Mouse (Mus musculus): ENCODE results near the gene Ttyh2. TPM values are rescaled to one million over a fixed set of nuclear protein-coding genes. Genes with fewer than 3 reads are reported as not detected.

Gene Ttyh2
- total RNA-seq, 2 experiments from 2014 or later: 15.7 to 17.4 TPM

DNA sequence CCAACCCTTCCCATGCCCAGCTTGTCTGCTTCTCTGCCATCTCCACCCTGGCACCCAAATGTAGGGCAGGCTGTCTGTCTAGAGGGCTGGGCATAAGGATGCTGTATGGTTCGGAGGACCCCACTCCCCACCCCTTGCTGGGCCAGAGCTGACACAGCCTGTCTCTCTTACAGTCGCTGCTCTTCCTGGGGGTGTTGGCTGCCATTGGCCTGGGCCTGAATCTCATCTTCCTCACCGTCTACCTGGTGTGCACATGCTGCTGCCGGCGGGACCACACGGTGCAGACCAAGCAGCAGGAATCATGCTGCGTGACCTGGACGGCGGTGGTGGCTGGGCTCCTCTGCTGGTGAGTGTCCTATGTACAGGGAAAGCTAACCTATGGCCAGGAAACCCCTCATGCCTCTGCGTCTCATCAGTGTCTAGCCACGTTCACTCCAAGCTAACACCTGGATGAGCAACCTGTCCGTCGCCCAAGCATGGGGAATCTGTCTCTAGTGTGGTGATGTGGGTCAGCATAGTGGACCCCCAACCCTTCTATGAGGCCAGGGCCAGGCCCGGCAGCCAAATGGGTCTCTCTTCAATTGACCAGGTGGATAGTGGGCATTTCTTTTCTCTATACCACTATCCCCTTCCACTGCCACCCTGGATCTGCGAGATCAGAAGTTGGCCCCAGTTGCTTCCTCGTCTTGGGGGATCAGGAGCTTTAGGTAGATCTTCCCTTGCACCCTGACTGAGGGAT, 11.2 kb downstream of the Ttyh2 start:
- intact Hi-C loops (cut with DNase I): no loop called here
- TF ChIP-seq CTCF (IDR thresholded peaks at IDR 0.05): no peak
- Histone ChIP-seq H3K4me3 (no peak overlapping the region), H3K27ac (peak overlapping the region; percentile 91; the same call in 1 of the 2 replicates)
- DNase-seq: no peak

DNA sequence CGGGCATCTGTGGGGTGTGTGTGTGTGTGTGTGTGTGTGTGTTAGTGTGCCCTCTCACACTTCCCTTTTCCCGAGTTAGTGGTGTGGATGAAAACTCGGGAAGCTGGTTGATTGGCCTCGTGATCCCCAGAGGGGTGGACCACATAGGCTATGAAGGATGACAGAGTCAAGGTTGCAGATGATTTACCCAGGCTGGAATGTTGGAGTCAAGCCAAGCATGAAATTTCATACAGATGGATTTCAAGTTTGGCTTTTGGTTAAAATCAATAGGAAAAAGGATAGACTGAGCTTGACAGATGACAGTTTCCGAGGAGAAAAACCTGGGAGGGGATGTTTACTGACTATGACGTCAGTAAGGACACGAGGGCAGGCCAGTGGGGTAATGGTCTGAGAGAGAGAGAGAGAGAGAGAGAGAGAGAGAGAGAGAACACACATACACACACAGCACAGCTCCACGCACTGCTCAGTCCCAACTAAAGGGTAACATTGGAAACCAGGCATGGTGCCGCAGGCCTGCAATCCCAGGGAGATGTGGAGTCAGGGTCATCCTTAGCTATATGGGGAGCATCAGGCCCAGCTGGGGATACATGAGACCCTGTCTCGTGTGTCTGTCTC, 12.4 kb downstream of the Ttyh2 start:
- intact Hi-C loops (cut with DNase I): no loop called here
- DNase-seq: no peak
- peak overlapping the region; percentile 69 for H3K27ac ChIP-seq
- no peak overlapping the region for H3K4me3 ChIP-seq
- no peak for TF ChIP-seq CTCF (IDR thresholded peaks at IDR 0.05)

GRCm38 (mm10) chr11:114688729-114689128, 13.5 kb downstream of the Ttyh2 start:
- intact Hi-C loops (cut with DNase I): no loop called here
- Histone ChIP-seq H3K27ac (no peak overlapping the region), H3K4me3 (no peak overlapping the region)
- no peak for TF ChIP-seq CTCF (IDR thresholded peaks at IDR 0.05)
- DNase-seq: no peak

DNA sequence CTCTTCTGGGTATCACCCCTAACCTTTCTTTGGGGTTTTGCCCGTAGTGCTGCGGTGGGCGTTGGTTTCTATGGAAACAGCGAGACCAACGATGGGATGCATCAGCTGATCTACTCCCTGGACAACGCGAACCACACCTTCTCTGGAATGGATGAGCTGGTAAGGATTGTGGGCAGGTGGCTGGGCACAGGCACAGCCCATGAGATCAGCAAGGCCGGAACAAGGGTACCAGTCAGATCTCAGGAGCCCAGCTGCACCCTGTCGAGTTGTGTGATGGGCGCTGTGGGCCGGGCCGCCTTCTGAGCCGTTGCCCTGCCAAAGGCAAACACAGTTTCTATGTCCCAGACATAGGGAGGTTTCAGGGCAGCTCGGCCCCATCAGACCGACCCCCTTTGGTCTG, 15.0 kb downstream of the Ttyh2 start:
- no peak overlapping the region for H3K4me3 ChIP-seq
- no peak for TF ChIP-seq CTCF (IDR thresholded peaks at IDR 0.05)
- no peak for DNase-seq
- no peak overlapping the region; the same call in 1 of the 2 replicates for H3K27ac ChIP-seq
- intact Hi-C loops (cut with DNase I): loop anchor here (5.0 kb wide), 1 partner anchor 1233 kb away; no protein-coding TSS in a partner anchor

DNA sequence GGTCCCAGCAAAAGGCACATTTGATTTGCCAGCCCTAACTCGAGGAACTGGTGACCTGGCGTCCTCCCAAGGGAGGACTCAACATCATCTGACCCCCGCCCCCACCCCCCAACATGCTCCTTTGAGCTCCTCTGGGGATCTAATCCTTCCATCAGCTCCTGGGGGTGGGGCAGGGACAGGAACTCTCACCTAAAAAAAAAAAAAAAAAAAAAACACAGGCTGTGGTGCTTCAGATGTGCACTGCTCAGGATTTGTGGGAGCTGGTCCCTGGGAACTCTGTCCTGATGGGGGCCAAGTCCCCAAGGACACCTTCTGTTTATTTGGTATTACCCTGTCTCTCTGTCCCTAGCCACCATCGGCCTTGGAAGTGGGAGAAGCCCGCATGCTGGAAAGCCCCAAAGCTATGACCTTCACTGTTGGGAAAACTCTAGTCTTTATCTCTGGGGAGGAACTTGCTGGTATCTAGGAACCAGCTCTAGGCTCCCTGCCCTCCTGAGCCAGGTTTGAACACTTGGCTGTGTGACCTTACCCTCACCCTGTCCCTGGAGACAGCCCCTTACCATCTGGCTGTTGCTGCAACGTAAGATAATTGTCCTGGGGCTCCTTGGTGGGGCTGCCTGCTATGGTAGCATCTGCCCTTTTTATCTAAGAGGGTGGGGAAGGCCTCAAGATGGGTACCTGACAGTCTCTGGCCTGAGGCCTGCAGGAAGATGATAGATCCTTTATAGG, 16.4 kb downstream of the Ttyh2 start:
- no peak overlapping the region for H3K27ac ChIP-seq
- intact Hi-C loops (cut with DNase I): loop anchor here (5.0 kb wide), 1 partner anchor 1234 kb away; no protein-coding TSS in a partner anchor
- no peak for DNase-seq
- no peak for TF ChIP-seq CTCF (IDR thresholded peaks at IDR 0.05)
- H3K4me3 ChIP-seq: no peak overlapping the region

DNA sequence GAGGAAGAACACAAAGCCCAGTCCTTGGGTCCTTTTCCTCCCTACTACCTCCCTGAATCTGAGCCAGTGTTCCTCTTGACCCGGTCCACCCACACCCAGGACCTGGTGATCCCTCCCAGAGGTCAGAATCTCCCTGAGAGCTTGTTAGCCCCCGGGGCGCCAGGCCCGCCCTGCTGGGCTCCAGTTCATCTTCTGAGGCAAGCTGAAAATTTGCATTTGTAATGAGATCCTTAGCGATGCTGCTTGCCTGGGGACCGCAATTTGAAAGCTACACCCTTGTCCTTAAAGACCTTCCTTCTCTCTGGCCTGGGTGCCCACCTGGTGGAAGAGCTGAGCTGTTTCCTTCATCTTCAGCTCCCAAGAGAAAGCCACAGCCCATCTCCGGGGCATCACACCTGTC, 17.4 kb downstream of the Ttyh2 start:
- DNase-seq: peak; percentile 24
- intact Hi-C loops (cut with DNase I): loop anchor here (5.0 kb wide), 1 partner anchor 1235 kb away; no protein-coding TSS in a partner anchor
- H3K27ac ChIP-seq: no peak overlapping the region
- no peak for TF ChIP-seq CTCF (IDR thresholded peaks at IDR 0.05)
- no peak overlapping the region for H3K4me3 ChIP-seq

- TF ChIP-seq CTCF (IDR thresholded peaks at IDR 0.05): no peak
- no peak for DNase-seq
- intact Hi-C loops (cut with DNase I): loop anchor here (5.0 kb wide), 1 partner anchor 1236 kb away; no protein-coding TSS in a partner anchor
Measured at GRCm38 (mm10) chr11:114693456-114693855, 18.2 kb downstream of the Ttyh2 start.

DNA sequence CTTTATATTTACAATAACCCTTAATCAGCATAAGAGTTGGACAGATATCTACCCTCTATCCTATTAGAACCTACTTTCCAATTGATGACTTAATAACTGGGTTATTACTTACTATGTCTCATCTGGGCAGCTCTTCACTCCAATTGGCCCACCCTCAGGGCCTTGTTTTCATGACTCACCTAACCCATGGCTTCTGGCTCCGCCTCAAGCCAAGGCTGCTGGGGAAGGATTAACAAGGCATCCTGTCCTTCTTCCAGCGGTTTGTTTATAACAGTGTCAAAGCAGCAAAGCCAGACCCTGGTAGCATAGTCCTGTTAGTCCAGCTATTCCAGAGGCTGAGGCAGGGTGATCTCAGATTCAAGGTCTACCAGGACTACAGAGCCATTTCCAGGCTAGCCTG, 19.2 kb downstream of the Ttyh2 start:
- Histone ChIP-seq H3K27ac (no peak overlapping the region), H3K4me3 (no peak overlapping the region)
- TF ChIP-seq CTCF (IDR thresholded peaks at IDR 0.05): no peak
- intact Hi-C loops (cut with DNase I): loop anchor here (5.0 kb wide), 1 partner anchor 1237 kb away; no protein-coding TSS in a partner anchor
- peak; percentile 48 for DNase-seq

More at GRCm38 (mm10) chr11:114693456-114693855, 18.2 kb downstream of the Ttyh2 start:
- Histone ChIP-seq H3K4me3 (no peak overlapping the region), H3K27ac (no peak overlapping the region)

DNA sequence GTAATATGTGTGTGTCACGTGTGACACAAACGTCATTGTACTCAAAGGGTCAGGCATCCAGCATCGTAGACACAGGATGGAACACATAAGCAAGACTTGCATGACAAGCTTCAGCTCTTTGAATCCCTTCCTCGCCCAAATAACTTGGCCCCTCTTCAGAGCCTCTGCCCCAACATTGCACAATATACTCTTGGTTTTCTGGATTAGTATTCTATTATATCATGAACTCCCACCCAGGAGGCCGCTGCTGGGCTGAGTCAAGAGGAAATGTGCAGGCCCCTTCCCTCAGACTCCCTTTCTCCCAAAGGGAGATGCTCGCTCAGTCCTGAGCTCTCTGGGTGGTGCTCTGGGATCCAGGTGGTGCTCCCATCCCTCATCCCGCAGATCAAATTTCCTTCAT, 23.3 kb downstream of the Ttyh2 start:
- intact Hi-C loops (cut with DNase I): no loop called here
- TF ChIP-seq CTCF (IDR thresholded peaks at IDR 0.05): no peak
- H3K4me3 ChIP-seq: no peak overlapping the region
- peak overlapping the region; percentile 63 for H3K27ac ChIP-seq
- no peak for DNase-seq

DNA sequence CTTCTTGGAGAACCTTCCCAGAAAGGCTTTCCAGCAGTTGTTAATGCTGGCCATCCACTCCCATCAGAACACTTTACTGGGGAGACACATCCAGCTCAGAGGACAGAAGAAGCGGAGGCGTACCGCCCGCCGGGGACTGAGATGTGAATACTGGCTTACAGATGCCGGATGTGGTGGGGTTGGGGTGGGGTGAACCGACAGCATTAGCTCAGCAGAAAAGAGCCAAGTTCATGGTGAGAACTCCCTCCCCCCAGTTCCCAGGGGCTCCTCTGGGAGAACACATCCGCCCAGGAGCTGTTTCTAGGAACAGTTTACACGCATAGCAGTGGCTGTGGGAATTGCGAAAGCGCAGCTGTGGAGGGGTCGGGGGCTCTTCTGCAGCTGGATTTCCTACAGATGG, 24.3 kb downstream of the Ttyh2 start:
- intact Hi-C loops (cut with DNase I): no loop called here
- DNase-seq: peak; percentile 82
- Histone ChIP-seq H3K27ac (peak overlapping the region; percentile 63; the same call in 1 of the 2 replicates), H3K4me3 (no peak overlapping the region)
- no peak for TF ChIP-seq CTCF (IDR thresholded peaks at IDR 0.05)

DNA sequence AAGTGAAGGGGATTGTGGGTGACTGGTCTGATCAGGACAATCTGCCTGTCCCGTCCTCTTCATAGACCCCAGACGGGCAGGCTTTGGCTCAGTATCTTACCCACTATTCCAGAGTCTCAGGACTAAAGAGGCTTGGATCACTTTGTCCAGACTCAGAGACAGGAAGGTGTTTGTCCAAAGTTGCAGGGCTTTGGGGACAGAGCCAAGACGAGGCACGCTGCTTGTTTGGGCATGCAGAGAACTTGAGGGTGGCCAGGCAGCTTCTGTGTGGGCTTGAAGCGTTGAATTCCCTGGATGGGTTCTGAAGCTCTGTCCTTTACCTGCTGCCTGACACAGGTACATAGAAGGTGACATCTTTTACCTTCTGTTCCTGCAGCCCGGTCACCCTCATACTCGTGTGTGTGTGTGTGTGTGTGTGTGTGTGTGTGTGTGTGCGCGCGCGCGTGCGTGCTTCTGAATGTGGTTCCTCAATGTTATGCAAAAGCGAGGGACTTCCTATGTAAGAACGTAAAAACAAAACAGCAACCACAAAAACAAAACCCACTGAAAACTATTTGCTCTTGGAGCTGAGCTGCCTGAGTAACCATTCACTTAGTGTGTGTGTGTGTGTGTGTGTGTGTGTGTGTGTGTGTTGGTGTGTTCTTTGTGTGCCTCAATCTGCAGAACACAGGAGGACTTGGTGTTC, 27.2 kb downstream of the Ttyh2 start:
- intact Hi-C loops (cut with DNase I): loop anchor here (2.0 kb wide), 1 partner anchor 30 kb away; no protein-coding TSS in a partner anchor
- Histone ChIP-seq H3K27ac (peak overlapping the region; percentile 71; the same call in 1 of the 2 replicates), H3K4me3 (no peak overlapping the region)
- no peak for TF ChIP-seq CTCF (IDR thresholded peaks at IDR 0.05)
- DNase-seq: no peak

GRCm38 (mm10) chr11:114702996-114703361, 27.7 kb downstream of the Ttyh2 start:
- no peak for DNase-seq
- H3K27ac ChIP-seq: peak overlapping the region; percentile 71
- H3K4me3 ChIP-seq: no peak overlapping the region
- intact Hi-C loops (cut with DNase I): loop anchor here (2.0 kb wide), 1 partner anchor 30 kb away; no protein-coding TSS in a partner anchor
- no peak for TF ChIP-seq CTCF (IDR thresholded peaks at IDR 0.05)

All from gastrocnemius, adult 2 months (tissue).